Mouse (Mus musculus) left cerebral cortex, postnatal 36 days (tissue): ENCODE measurements around the gene Psmb10. TPM values are rescaled to one million over a fixed set of nuclear protein-coding genes. Genes with fewer than 3 reads are reported as not detected.

Experiments used
- DNase-seq, 2 experiments: peaks; one replicate each; pipeline ENCODE4 v3.0.0; 2021 to 2022; ENCODE audit warnings: low spot score in 2 of 2, mixed read lengths in 1 of 2
- intact Hi-C: fragments of 180-260 bp; cut with DNase I; formaldehyde crosslinking; loops from one replicate; pipeline ENCODE4 v1.15.1; 2025
- microRNA-seq: library from miRNA; unstranded; fragments of <30 nt; microRNA quantifications from one replicate; pipeline ENCODE4 v1.2.0, GENCODE M21; 2022
- total RNA-seq, 2 experiments: library from RNA; stranded (reverse); gene quantifications; 2 replicates each; pipeline ENCODE4 v1.2.3; 2021

The Psmb10 gene
- total RNA-seq, 2 experiments from 2014 or later = 80.6 to 117 TPM

DNA sequence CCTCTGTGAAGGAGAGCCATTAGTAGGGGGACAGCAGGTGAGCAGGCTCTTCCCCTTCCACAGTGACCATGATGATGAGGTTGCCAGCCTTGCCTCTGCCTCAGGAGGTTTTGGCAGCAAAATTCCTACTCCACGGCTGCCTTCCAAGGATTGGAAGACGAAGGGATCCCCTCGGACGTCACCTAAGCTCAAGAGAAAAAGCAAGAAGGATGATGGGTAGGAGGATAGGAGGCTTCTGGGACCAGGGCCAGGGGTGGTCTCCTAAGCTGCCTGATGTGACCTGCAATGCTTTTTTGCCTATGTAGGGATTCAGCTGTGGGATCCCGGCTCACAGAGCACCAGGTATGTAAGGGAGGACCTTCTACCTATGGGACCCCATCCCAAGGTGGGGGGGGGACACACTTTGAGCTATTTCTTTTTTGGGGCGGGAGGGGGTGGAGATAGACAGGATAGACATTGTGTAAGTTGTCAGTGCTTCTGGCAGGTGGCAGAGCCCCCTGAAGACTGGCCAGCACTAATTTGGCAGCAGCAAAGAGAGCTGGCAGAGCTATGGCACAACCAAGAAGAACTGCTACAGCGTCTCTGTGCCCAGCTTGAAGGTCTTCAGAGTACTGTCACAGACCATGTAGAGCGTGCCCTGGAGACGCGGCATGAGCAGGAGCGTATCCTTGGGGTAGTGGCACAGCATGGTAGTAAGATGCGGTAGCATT lies 48.3 kb downstream of the Psmb10 start:
- intact Hi-C loops = loop anchor here (5.0 kb wide), 1 partner anchor 122 kb away; the partner anchor contains the start of gene Ddx28
- no peak for DNase-seq

Small RNA genes within 50 kb of the gene (microRNA-seq; reads per million reads assigned to microRNA genes)
- not detected for gene Mir7074

Other genes starting within 250 kb of the Psmb10 start
- gene Acd, start 237.3 kb downstream of the Psmb10 start, total RNA-seq = 10 to 100 TPM; 45.8 to 50.6 TPM
- gene Pard6a, start 237.3 kb downstream of the Psmb10 start, total RNA-seq = 10 to 100 TPM; 45.5 to 53.6 TPM
- not detected for gene 4933405L10Rik, start 230.8 kb downstream of the Psmb10 start, total RNA-seq
- 10 to 100 TPM in 1 of 2 experiments, 1 to 10 TPM in 1; 9.9 to 10.7 TPM for gene Enkd1, start 230.2 kb downstream of the Psmb10 start, total RNA-seq
- gene Gfod2, start 179.8 kb downstream of the Psmb10 start, total RNA-seq = 10 to 100 TPM; 25.4 to 26.3 TPM
- gene Ranbp10, start 111.1 kb downstream of the Psmb10 start, total RNA-seq = 10 to 100 TPM; 22.1 to 25.1 TPM
- gene Tsnaxip1, start 110.7 kb downstream of the Psmb10 start, total RNA-seq = not detected
- gene Cenpt, start 85.2 kb downstream of the Psmb10 start, total RNA-seq = 10 to 100 TPM; 15.2 to 18.0 TPM
- 10 to 100 TPM; 38.9 to 44.8 TPM for gene Thap11, start 83.3 kb downstream of the Psmb10 start, total RNA-seq
- 10 to 100 TPM; 25.7 to 35.4 TPM for gene Nutf2, start 77.9 kb downstream of the Psmb10 start, total RNA-seq
- 10 to 100 TPM; 56.9 to 68.4 TPM for gene Edc4, start 57.6 kb downstream of the Psmb10 start, total RNA-seq
- 1 to 10 TPM; 2.8 to 5.3 TPM for gene Nrn1l, start 44.9 kb downstream of the Psmb10 start, total RNA-seq
- gene Pskh1, start 38.0 kb downstream of the Psmb10 start, total RNA-seq = 1 to 10 TPM; 8.6 to 9.7 TPM
- gene Ctrl, start 4.6 kb downstream of the Psmb10 start, total RNA-seq = 1 to 10 TPM in 1 of 2 experiments, under 1 TPM in 1; 0.79 to 1.9 TPM
- gene Lcat, start 4.9 kb upstream of the Psmb10 start, total RNA-seq = 10 to 100 TPM; 26.7 to 29.0 TPM
- 10 to 100 TPM; 18.6 to 20.0 TPM for gene Slc12a4, start 27.7 kb upstream of the Psmb10 start, total RNA-seq
- gene Dpep3, start 41.0 kb upstream of the Psmb10 start, total RNA-seq = not detected
- 10 to 100 TPM; 16.4 to 19.3 TPM for gene Dus2, start 52.9 kb upstream of the Psmb10 start, total RNA-seq
- under 1 TPM; 0.30 to 0.36 TPM for gene Dpep2nb, start 67.5 kb upstream of the Psmb10 start, total RNA-seq
- gene Ddx28, start 73.4 kb upstream of the Psmb10 start, total RNA-seq = 10 to 100 TPM; 14.0 to 16.3 TPM
- 10 to 100 TPM; 10.7 to 13.3 TPM for gene Nfatc3, start 120.4 kb upstream of the Psmb10 start, total RNA-seq
- gene Esrp2, start 198.5 kb upstream of the Psmb10 start, total RNA-seq = under 1 TPM; 0.30 to 0.36 TPM
- gene Pla2g15, start 212.0 kb upstream of the Psmb10 start, total RNA-seq = 10 to 100 TPM; 25.9 to 26.3 TPM
- gene Slc7a6, start 230.4 kb upstream of the Psmb10 start, total RNA-seq = 10 to 100 TPM; 24.0 to 28.7 TPM